Mouse (Mus musculus): ENCODE measurements at regions not wholly inside any gene's neighbourhood (a gene's known extent, or its start where the extent isn't known, plus 50 kb on each side); places are given as distances from the start of the nearest gene placed in this dataset.

GRCm38 (mm10) chr3:48080616-48081015 is 1632.6 kb upstream of the Pabpc4l start:
- TF ChIP-seq CTCF (IDR thresholded peaks at IDR 0.05; ENCODE audit: low read depth) (no peak), EP300 (IDR thresholded peaks at IDR 0.05; ENCODE audit: low read depth) (no peak)
